Mouse (Mus musculus): ENCODE results near the gene Rad9b. TPM values are rescaled to one million over a fixed set of nuclear protein-coding genes. Genes with fewer than 3 reads are reported as not detected.
"Not testable (repeated sequence)": the region's sequence is repeated elsewhere in the genome, so short reads cannot be mapped to it uniquely, and the experiment has no call there.

The Rad9b gene
- total RNA-seq, 2 experiments from 2014 or later = 0.38 to 0.45 TPM

DNA sequence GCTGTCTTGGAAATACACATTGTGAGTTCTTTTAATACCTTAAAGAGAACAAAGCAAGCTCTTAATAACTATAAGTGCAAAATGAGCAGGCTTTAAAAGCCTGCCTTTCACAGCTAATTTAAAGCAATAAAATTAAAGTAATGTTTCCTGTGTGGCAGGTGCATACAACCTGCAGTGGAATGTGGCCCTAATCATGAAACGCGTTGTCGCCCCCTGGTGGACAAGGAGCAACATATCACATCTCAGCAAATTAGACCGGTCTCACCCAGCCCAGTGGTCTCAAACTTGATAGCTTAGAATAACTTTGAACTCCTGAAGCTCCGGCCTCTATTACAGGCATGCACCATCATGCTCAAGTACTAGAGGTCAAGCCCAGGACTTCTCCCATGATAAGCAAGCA is 9.8 kb downstream of the Rad9b start:
- TF ChIP-seq CTCF (IDR thresholded peaks at IDR 0.05) = peak; percentile 92
- intact Hi-C loops (cut with DNase I) = loop anchor here (1.0 kb wide), 1 partner anchor 76 kb away; no protein-coding TSS in a partner anchor
- Histone ChIP-seq H3K4me3 (no peak overlapping the region), H3K27ac (no peak overlapping the region)
- peak; percentile 81 for DNase-seq

DNA sequence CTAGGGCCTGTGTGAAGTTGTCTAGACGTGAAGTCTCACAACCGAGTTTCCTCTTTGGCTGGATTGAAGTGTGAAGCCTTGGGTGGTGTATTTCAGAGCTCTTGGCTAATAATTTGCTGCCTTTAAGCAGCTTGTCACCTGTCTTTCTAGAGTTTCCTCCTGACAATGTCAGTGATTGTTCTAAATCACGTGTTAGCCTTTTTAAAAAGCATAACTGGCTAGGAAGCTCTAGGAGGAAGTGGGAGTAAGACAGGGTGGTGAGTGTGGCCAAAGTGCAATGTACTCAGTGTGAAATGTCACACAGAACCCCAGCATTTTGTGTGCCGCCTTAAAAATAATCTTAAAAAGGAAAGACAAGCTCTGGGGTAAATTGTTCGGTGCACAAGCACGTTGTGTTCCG is 10.3 kb downstream of the Rad9b start:
- H3K27ac ChIP-seq = no peak overlapping the region
- intact Hi-C loops (cut with DNase I) = loop anchor here (1.0 kb wide), 1 partner anchor 75 kb away; no protein-coding TSS in a partner anchor
- no peak for DNase-seq
- TF ChIP-seq CTCF (IDR thresholded peaks at IDR 0.05) = no peak
- no peak overlapping the region for H3K4me3 ChIP-seq

DNA sequence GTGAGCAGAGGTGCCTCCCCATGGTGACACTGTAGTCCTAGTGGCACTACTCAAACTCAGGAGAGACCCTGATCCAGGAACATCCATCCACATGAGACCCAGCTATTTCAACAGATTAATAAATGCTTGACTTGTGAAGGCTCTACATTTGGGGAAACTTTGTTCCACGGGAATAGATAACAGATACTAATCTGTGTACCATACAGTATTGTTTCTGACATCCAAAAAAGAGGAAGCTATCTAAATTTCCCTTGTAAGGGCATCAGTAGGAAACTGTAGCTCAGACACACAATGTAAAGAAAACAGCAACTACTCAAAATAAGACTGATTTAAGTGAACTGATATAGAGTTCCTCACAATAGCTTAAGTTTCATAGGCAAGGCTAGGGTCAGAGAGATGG is 11.2 kb downstream of the Rad9b start:
- no peak for DNase-seq
- Histone ChIP-seq H3K4me3 (no peak overlapping the region), H3K27ac (no peak overlapping the region)
- intact Hi-C loops (cut with DNase I) = no loop called here
- no peak for TF ChIP-seq CTCF (IDR thresholded peaks at IDR 0.05)

DNA sequence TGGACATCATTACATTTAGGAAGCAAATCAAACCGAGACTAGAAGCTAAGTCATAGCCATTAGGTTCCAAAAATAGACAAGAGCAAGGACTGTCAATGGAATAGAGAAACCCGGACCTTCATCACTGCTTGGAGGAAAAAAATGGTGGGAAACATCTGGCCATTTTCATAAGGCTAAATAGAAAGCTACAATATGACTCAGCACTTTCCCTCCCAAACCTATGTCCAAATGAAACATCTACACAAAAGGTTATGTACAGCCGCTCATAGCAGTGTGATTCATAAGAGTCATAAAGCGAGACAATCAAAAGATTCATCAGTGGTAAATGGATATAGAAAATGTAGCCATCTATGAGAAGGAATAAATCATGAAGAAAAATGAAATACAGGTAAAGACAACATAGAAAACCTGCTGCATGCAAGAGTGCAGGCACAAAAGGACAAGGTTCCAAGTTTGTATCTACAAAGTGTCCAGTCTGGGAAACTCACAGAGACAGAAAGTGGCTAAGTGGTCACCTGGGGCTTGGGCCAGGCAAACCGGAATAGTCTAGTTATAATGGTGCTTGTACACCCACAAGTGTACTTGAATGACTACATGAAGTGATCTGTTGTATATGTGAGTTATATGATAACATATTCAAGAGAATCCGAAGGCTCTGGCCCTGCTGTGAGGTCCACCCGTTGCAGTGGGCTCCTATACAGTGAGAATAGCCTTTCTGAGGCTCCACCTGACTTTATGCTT is 17.3 kb downstream of the Rad9b start:
- no peak for TF ChIP-seq CTCF (IDR thresholded peaks at IDR 0.05)
- Histone ChIP-seq H3K4me3 (no peak overlapping the region), H3K27ac (no peak overlapping the region)
- DNase-seq = no peak
- intact Hi-C loops (cut with DNase I) = no loop called here

DNA sequence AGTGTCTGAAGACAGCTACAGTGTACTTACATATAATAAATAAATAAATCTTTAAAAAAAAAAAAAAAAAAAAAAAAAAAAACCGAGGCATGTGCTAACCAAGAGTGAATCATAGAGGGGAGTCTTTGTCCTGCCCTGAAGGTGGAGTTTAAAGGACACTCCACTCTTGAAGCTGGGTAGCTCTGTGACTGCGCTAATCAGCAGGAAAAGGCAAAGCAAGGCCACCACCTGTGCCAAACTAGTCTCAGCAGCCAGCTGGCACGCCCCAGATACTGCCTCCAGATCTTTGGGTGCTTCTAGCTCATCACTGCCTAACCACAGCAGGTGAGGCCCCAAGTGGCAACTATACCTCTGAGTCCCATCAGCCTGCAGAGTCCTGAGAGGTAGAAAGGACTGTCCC is 19.4 kb downstream of the Rad9b start:
- no peak overlapping the region for H3K4me3 ChIP-seq
- intact Hi-C loops (cut with DNase I) = no loop called here
- H3K27ac ChIP-seq = no peak overlapping the region
- no peak for DNase-seq
- TF ChIP-seq CTCF (IDR thresholded peaks at IDR 0.05) = no peak

DNA sequence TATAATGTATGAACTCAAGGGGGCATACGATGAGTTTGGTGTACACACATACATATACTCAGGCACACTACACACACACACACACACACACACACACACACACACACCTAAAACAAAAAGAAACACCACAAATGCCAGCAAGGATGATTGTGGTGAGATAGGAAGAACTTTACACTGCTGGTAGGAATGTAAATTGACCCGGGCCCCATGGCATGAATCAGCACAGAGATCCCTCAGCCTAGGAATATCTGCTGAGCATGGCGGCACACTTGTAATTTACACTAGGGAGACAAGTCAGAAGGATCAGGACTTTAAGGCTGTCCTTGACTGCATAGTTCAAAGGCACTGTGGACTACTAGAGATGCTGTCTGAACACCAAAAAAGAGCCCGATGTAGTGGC is 23.8 kb downstream of the Rad9b start:
- DNase-seq = no peak
- TF ChIP-seq CTCF (IDR thresholded peaks at IDR 0.05) = peak; percentile 4; the same call in 1 of the 2 replicates
- no peak overlapping the region for H3K4me3 ChIP-seq
- intact Hi-C loops (cut with DNase I) = no loop called here
- no peak overlapping the region for H3K27ac ChIP-seq

DNA sequence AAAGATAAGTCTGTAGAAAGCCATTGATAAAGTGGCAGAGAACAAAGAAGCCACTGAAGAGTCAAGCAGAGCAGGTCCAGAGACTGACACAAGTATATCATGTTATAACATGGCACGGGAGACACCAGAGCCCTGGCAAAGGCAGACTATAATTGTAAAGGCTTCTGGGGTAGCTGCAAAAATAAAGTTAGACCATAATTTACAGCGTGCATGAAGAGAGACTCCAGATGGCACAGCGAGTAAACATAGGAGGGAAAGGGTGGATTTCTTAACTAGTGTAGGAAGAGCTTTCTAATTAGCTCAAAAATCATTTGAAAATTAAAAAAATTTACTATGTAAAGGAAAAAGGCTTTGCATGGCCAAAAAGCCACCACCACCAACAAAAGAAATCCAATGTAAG is 26.8 kb downstream of the Rad9b start:
- H3K4me3 ChIP-seq = no peak overlapping the region
- TF ChIP-seq CTCF (IDR thresholded peaks at IDR 0.05) = no peak
- DNase-seq = no peak
- H3K27ac ChIP-seq = peak overlapping the region; percentile 76; the same call in 1 of the 2 replicates
- intact Hi-C loops (cut with DNase I) = no loop called here

DNA sequence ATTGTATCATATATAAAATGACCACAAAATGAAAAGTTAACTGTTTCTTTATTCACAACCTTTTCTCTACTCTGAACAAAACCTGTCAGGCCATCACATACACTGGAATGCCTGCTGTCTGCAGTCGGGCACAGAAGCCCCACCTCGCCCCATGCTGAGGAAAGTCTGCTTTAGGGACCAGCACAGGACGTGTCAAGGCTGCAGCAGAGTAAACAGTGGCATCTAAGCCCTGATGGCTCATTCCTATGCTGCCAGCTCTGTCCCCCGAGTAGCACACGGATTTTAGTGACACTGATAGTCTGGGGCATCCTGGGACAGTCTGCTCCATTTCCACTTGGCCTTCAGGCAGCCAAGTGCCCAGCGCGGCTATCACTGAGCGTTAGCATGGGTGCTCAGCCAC is 28.6 kb downstream of the Rad9b start:
- DNase-seq = peak; percentile 68
- intact Hi-C loops (cut with DNase I) = no loop called here
- TF ChIP-seq CTCF (IDR thresholded peaks at IDR 0.05) = no peak
- H3K27ac ChIP-seq = peak overlapping the region; percentile 76
- no peak overlapping the region for H3K4me3 ChIP-seq

DNA sequence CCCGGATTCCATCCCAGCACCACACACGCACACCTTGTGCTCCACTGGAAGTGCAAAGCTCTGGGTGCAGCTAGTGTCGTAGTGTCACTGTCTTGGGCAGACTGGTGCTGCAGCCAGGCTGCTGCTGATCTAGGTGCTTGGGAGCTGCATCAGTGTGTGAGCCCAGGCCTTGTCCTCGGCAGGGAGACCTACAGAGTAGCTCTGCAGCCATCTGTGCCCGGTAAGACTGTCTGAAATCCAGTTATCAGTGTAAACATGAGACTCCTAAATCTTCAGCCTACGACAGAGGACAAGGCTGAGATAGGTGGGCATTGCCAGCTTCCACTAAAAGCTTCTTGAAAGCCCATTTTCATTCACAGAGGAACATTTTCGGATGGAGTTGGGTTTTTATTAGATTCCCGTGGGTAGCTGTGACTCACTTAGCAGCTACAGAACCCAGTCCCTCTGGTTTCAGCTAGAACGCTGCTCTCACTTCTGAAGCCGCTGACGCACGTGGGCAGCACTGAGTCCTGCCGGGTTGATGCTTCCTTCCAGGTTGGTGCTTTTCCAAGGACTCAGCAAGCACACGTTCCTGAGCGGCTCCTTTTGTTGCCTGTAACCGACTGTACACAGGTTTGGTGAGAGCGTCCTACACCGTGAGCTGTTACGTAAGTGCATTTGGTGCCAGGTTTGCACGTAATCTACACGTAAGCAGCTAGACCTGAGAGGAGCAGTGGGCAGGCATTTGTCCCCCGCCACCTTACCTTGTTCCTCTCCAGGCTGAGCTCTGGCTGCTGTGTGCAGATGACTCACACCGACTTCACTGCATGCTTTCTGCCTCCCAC is 29.2 kb downstream of the Rad9b start:
- Histone ChIP-seq H3K27ac (peak overlapping the region; percentile 76), H3K4me3 (no peak overlapping the region)
- TF ChIP-seq CTCF (IDR thresholded peaks at IDR 0.05) = no peak
- DNase-seq = peak; percentile 49
- intact Hi-C loops (cut with DNase I) = no loop called here

DNA sequence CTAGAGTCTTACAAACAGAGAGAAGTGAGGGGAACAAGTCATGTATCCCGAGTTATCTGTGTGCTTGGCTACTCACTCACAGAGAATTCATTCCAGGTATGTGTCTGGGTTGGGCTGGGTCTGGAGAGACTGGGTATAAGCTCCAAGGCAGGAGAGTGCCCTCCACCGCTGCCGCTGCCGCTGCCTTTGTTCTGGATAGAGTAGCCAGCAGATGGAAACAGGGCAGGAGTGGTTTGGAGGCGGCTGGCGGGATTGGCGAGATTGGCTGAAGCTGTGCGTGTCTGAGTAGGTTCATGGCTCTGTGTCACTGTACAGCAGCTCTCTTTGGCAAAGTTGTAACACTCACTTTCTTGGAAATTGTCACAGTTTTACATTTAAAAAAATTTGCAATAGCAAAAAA is 30.5 kb downstream of the Rad9b start:
- intact Hi-C loops (cut with DNase I) = no loop called here
- no peak for TF ChIP-seq CTCF (IDR thresholded peaks at IDR 0.05)
- H3K4me3 ChIP-seq = no peak overlapping the region
- DNase-seq = no peak
- H3K27ac ChIP-seq = peak overlapping the region; percentile 97; the same call in 1 of the 2 replicates

DNA sequence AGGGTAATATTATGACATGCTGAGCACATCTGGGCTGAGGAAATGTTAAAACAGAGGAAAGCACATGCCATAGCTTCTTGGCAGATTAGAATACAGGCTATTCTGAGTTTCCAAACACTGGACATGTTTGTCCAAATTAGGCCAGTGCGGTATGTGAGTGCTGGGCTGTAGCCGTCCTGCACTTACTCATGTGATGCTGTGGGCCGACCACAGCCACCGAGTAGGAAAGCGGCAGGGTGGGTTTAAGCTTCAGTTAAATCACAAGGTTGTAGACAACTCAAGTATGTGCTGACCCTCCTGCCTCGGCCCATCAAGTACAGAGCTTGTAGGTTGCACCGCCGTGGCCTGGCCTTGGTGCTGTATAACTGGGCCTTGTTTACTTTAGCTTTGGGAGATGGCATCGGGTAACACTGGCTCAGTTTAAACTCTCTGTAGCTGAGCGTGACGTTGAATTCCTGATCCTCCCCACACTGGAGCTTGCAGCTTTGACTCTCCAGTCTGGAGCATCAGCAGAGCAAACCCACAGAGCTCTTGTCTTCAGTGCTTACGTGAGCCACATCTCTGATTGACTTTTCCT is 33.7 kb downstream of the Rad9b start:
- intact Hi-C loops (cut with DNase I) = no loop called here
- Histone ChIP-seq H3K27ac (peak overlapping the region; percentile 97), H3K4me3 (peak overlapping the region; percentile 14)
- TF ChIP-seq CTCF (IDR thresholded peaks at IDR 0.05) = no peak
- no peak for DNase-seq

DNA sequence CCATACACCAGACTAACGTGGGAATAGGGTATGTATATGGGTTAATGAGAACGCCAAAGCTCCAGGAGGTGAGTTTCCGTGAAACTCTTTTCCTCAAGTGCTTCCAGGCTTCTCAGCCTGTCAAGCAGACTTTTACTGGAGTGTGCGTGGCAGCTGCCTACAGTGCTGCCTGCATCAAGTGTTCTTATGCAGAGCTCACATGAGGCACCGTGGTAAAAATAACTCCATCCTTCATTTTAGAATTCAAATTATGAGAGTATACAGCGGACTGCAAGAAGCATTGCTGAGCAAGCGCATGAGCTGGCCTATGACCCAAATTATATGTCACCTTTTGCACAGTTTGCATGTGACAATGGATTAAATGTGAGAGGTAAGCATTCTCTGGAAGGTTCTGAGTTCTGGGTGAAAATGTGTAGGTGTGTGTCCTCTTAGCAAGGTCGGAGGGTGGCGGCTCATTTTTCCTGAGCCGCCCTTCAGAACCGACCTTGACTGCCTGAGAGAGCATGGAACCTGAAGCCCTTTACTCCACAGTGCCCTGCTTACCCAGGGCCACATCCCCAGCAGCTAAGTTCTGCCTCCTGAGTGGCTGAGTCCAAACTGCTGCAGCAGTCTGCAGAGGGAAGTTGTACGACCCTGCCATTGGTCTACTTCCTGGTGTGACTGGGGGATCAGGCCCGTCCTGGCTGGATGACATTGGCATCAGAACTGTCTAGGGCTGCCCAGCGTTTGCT is 34.4 kb downstream of the Rad9b start:
- peak overlapping the region; percentile 97 for H3K27ac ChIP-seq
- peak; percentile 69 for DNase-seq
- H3K4me3 ChIP-seq = no peak overlapping the region; the same call in 1 of the 2 replicates
- intact Hi-C loops (cut with DNase I) = no loop called here
- no peak for TF ChIP-seq CTCF (IDR thresholded peaks at IDR 0.05)

DNA sequence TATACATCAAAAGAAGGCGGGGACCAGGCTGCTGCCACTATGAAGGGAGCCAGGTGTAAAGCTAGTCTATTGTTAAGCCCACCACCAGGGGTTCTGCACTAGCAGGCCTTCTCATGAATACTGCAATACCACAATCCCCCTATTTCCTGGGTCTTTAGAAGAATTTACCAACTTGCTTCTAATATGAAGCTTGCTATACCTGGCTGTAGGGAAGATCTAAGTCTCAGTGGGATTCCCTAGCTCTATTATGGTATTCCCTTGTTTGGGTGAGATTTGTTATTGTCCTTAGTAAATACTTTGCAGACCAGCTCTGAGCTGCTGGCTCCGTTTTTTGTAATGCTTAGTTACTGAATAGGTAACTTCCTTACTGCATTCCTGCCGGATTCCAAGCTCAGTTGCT is 35.1 kb downstream of the Rad9b start:
- DNase-seq; H3K4me3 ChIP-seq; intact Hi-C loops (cut with DNase I): not testable (repeated sequence)
- H3K27ac ChIP-seq = peak overlapping the region; percentile 97
